Mouse (Mus musculus): ENCODE data around the gene Med24. TPM values are rescaled to one million over a fixed set of nuclear protein-coding genes. Genes with fewer than 3 reads are reported as not detected.
A peak's percentile ranks its signal among the peaks of the same experiment; 100 is the strongest.

The Med24 gene
- polyA plus RNA-seq, 1 experiment from 2014 or later = 73.9 TPM

DNA sequence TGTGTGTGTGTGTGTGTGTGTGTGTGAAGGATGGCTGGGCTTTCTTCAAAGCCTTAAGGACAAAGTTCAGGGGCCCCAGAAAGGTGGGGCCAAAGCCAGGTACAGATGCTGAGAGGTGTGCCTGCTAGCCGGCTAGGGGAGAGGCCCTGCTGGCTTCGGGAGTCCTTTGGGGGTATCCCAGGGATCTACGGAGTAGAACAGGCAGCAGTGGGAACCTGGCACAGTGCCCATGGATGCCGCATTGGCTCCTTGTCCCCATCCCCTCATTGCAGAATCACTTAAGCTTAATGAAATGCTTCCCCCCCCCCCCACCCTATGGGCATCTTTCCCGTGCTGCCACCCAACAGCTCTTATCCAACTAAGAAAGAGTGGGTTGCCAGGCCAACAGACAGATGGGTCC lies 20.5 kb upstream of the Med24 start:
- H3K27me3 ChIP-seq (replicated peaks; ENCODE audit: low read depth, poor library complexity, severe bottlenecking) = peaks cover 5% of the 10 kb centered on the region; the same call in 1 of the 2 replicates
- no peaks in the 10 kb centered on the region for H3K9me3 ChIP-seq
- H3K4me1 ChIP-seq = peaks cover 92% of the 10 kb centered on the region
- peak overlapping the region; percentile 52; the same call in 1 of the 2 replicates for H3K4me3 ChIP-seq
- no peak for DNase-seq (ENCODE audit: low spot score)
- peak overlapping the region; percentile 79 for H3K27ac ChIP-seq (replicated peaks)
- peaks cover 13% of the 10 kb centered on the region for H3K36me3 ChIP-seq (replicated peaks)
- 49% methylated on average over 5 of the region's 5 CpGs for WGBS

DNA sequence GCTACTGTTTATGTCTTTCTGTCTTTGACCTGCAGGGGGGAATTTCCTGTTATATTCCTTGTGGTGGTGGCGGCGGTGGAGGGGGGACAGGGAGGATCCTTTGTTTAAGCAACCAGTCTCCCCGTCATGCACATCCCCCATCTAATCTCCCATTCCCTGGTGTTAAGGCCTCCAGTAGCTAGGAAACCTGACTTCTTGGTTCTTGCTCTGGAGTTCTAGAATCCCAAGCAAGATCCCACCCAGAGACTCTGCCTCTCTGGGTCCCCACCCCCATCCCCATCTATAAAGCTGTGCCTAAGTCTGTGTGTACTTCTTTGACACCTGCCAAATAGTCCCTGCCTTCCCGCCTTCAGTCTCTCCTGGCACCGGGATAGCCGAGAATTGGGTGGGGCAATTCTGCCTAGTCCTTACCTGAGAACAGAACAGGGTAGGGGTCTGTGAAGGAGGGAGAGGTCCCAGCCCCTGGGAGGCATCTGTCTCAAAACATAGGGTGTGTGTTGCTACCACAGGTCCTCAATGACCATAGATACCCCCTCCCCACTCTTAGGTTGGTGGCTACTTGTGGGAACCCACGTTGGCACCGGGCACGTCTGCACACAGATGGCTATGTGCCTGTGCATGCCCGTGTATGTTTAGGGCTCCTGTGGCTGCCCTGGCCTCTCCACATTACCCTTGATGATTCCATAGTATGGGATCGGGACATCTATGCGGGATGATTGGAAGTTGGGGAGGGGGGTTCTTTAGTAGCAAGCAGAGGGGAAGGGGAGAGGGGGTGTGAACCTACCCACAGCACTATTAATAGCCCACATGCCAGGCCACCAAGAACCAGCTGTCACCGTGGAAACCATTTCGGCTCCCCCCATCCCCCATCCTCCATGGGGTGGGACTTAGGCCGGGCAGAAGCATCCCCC lies 19.5 kb upstream of the Med24 start:
- Histone ChIP-seq H3K4me1 (peaks cover 92% of the 10 kb centered on the region), H3K4me3 (peak overlapping the region; percentile 52), H3K27ac (replicated peaks) (peak overlapping the region; percentile 79), H3K27me3 (replicated peaks; ENCODE audit: low read depth, poor library complexity, severe bottlenecking) (peaks cover 5% of the 10 kb centered on the region; the same call in 1 of the 2 replicates), H3K36me3 (replicated peaks) (peaks cover 9% of the 10 kb centered on the region), H3K9me3 (no peaks in the 10 kb centered on the region)
- peak; percentile 52 for DNase-seq (ENCODE audit: low spot score)
- WGBS = 32% methylated on average over 15 of the region's 15 CpGs

DNA sequence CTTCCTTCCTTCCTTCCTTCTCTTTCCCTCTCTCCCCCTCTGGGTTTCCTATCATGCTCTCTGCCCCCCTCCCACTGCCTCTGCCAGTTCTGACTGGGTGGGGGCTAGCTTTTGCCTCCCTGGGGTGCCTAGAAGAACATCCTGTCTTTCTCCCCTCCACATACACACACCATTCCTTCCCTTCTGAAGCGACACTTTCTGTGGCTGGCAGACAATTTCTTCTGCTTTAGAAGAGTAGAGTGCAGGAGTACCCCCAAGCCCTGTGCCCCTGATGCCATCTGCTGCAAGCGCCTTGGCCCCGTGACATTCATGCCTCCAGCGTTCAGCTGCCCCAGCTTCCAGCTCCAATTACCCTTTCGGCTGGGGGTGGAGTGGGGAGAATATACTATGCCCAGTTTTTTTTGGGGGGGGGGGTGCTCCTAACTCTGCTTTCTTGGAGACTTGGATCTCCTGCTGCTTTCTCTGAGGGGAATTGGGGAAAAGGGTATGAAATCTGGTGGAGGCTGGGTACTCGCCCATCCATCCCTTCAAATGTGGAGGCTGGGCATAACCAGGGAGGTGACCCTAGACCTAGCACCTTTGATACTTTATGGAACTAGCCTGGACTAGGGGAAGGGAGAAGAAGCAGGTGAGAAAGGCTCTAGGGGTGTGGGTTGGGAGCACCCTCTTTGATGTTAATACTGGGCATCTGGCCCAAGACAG lies 18.7 kb upstream of the Med24 start:
- WGBS = 19% methylated on average over 6 of the region's 6 CpGs
- DNase-seq (ENCODE audit: low spot score) = no peak

DNA sequence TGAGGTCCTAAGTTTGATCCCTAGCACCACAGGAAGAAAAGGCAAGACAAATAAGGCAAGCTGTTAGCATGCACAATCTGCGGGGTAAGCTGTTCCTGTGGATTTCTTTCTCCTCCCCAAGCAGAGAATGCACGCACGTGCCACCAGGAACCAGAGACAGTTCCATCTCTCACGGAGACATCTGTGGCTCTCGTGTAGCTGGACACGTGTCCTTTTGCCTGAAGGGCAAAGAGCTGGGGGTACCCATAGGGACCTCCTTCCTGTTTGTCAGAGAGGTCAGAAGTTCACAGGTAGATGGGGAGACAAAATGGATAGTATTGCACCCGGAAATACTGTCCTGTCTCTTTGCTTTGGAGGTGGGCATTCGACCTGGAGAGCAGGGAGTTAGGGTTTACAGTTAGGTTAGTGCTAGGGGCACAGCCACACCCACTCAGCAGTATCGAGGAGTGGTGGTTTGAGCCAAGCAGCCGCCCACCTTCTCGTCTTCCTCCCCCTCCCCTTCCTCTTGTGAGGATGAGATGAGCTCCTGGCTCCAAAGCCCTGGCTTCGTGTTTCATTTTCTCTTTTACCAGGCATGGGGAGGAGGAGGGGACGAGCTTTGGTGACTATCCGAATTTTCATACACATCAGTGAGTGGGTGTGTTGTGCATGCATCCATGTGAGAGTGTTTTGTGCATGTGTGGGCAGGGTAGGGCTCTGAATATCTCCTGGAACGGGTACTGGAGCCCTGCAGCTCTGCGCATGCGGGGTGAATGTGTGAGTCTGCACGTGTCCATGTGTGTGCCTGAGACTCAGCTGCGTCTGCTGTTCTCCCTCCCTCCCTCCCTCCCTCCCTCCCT lies 17.8 kb upstream of the Med24 start:
- Histone ChIP-seq H3K27ac (replicated peaks) (peak overlapping the region; percentile 79), H3K9me3 (no peaks in the 10 kb centered on the region), H3K36me3 (replicated peaks) (no peaks in the 10 kb centered on the region), H3K4me1 (peaks cover 96% of the 10 kb centered on the region), H3K27me3 (replicated peaks; ENCODE audit: low read depth, poor library complexity, severe bottlenecking) (peaks cover 5% of the 10 kb centered on the region; the same call in 1 of the 2 replicates), H3K4me3 (peak overlapping the region; percentile 52)
- WGBS = 9% methylated on average over 19 of the region's 19 CpGs
- DNase-seq (ENCODE audit: low spot score) = peak; percentile 83

More for the DNA sequence above, 18.7 kb upstream of the Med24 start:
- H3K27ac ChIP-seq (replicated peaks) = peak overlapping the region; percentile 79
- H3K4me3 ChIP-seq = peak overlapping the region; percentile 52
- peaks cover 5% of the 10 kb centered on the region; the same call in 1 of the 2 replicates for H3K27me3 ChIP-seq (replicated peaks; ENCODE audit: low read depth, poor library complexity, severe bottlenecking)
- H3K9me3 ChIP-seq = no peaks in the 10 kb centered on the region
- H3K4me1 ChIP-seq = peaks cover 94% of the 10 kb centered on the region
- peaks cover under 1% of the 10 kb centered on the region; the same call in 1 of the 2 replicates for H3K36me3 ChIP-seq (replicated peaks)

DNA sequence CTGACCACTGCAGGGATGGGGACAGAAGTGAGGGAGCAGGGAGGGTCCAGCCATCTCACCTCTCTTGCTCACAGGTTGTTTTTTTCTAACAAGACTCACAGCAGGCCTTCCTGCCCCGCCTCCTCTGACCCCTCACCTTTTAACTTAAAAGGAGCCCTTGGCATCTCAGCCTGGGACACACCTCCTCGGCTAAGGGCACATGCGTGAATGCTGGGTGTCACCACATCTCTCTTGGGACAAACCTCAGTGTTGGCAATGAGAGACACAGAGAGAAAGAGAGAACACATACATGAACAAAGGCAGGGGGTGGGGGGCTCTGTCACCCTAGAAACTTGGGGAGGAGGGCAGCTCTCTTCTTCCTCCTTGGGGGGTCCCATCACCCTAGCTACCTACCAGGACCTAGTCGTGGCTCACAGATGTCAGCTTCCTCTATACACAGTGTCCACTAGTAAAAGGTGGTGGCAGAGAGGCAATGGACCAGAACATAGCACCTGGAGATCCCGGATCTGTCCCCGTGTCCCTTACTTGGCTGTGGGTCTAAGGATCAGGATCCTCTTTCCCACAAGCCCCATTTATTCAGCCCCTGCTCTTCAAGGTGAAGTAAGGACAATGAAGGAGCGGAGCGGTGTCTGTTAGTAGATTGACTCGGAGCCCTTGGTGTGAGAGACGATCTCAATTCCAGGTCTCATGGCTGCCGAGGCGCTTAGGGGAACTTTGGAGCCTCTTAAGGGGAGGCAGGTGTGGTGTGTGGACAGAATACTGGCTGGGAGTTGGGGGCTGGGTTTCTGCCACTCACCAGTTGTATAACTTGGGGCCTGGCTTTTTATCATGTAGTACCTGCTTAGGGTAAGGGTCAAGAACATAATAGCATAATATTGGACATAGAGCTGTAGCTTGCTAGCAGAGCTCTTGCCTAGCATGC lies 17.0 kb upstream of the Med24 start:
- DNase-seq (ENCODE audit: low spot score) = no peak
- 52% methylated on average over 12 of the region's 12 CpGs for whole genome bisulfite sequencing
- Histone ChIP-seq H3K27ac (replicated peaks) (peak overlapping the region; percentile 79), H3K4me3 (peak overlapping the region; percentile 52), H3K27me3 (replicated peaks; ENCODE audit: low read depth, poor library complexity, severe bottlenecking) (peaks cover 5% of the 10 kb centered on the region; the same call in 1 of the 2 replicates), H3K9me3 (no peaks in the 10 kb centered on the region), H3K36me3 (replicated peaks) (no peaks in the 10 kb centered on the region), H3K4me1 (peaks cover 99% of the 10 kb centered on the region)

DNA sequence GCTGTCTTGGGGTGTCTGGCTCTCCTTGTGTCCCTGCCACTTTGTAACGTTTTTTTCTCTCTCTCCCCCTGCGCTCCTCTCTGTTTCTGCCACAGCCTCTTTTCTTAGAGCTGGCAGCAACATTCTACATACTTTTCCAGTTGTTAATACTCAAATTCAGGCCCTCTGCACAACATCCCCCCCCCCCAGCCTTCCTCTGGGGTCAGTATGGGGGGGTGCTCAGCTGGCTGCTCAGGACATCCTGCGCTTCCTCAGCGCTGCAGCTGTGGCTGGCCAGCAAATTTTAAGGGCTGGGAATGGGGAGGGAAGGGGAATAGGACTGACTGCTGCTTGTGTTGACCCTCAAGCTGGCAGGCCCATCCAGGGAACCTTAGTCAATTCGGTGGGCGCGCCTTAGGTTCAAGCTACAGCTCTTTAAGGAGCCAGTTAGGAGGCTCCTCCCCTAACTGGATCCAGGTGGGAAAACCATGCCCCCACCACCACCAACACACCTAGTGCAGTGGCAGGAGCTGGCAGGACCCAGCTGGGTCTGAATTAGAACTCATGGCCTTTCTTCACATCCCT lies 15.3 kb upstream of the Med24 start:
- H3K27me3 ChIP-seq (replicated peaks; ENCODE audit: low read depth, poor library complexity, severe bottlenecking) = peaks cover 2% of the 10 kb centered on the region; the same call in 1 of the 2 replicates
- H3K4me1 ChIP-seq = peaks cover 98% of the 10 kb centered on the region
- no peaks in the 10 kb centered on the region for H3K36me3 ChIP-seq (replicated peaks)
- H3K27ac ChIP-seq (replicated peaks) = peak overlapping the region; percentile 97
- H3K9me3 ChIP-seq = no peaks in the 10 kb centered on the region
- DNase-seq (ENCODE audit: low spot score) = no peak
- WGBS = 39% methylated on average over 7 of the region's 7 CpGs
- H3K4me3 ChIP-seq = peak overlapping the region; percentile 90

DNA sequence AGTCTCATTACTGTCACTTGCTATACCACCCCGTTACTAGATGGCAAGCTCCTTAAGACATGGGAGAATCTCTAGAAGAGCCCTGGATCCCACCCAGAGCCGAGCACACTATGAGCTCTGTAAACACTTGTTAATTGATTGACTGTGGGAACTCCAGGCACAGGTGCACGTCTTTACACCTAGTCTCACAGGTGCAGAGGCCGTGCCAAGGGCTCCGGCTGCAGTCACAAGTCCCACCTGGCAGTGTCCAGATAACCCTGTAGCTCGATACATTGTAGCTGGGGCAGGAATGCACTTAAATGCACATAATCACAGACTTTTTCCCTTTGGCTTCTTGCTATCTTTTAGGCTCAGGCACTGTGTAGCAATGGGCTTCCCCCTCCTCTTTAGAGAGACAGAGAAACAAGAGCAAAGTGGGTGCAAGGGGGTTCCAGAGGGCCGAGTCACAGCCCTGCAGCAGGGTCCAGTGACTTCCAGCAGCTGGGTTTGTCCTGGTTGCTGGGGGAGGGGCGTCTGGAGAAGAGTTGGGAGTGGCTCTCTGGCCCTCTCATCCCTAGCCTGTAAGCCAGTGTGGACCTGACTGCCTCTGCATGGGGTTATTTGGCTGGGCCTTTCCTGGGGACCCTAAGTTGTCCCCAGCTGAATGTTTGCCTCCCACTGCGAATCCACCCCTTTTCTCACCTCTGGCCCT lies 14.6 kb upstream of the Med24 start:
- WGBS = 10% methylated on average over 9 of the region's 9 CpGs
- no peaks in the 10 kb centered on the region for H3K36me3 ChIP-seq (replicated peaks)
- peak overlapping the region; percentile 97 for H3K27ac ChIP-seq (replicated peaks)
- peak overlapping the region; percentile 90 for H3K4me3 ChIP-seq
- peaks cover 5% of the 10 kb centered on the region; the same call in 1 of the 2 replicates for H3K27me3 ChIP-seq (replicated peaks; ENCODE audit: low read depth, poor library complexity, severe bottlenecking)
- peaks cover 95% of the 10 kb centered on the region for H3K4me1 ChIP-seq
- no peaks in the 10 kb centered on the region for H3K9me3 ChIP-seq
- DNase-seq (ENCODE audit: low spot score) = peak; percentile 73

DNA sequence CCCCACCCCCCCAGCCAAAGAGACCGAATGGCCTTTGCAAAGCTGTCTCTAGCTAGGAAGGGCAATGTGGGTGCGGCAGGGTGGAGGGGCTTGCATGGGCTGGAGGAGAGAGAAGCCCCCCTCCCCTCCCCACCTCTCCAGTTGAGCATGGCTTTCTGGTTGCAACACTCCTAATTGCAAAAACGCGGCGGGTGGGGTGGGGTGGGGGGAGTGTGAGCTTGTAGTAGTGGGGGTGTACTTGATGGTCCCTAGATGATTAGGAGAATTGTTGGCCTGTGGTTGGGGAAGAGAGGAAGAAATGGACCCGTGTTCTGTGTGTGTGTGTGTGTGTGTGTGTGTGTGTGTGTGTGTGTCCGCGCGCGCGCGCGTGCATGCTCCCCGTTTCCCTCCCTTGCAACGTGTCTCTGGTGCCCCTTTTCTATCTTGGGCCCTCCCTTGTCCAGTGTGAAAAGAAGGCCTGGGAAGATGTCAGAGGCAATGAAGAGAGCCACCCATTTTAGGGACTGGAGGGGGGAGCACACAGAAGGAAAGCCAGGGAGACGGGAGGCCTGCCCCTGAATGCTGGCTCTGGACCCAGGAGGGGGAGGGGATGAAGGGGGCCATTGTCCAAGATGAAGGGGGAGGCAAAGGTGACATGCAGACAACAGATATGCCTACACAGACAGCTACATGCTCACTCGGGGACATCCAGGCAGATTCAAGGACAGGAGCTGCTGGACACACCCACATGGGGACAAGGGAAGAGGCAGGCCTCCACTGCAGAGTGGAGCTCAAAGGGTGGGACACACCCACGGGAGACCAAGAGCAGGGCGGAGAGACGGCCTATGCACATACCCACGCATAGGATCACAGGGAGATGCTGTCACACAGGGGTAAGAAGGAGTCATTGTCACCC lies 13.4 kb upstream of the Med24 start:
- 6% methylated on average over 21 of the region's 21 CpGs for WGBS
- Histone ChIP-seq H3K4me1 (peaks cover 88% of the 10 kb centered on the region), H3K27ac (replicated peaks) (peak overlapping the region; percentile 97), H3K9me3 (no peaks in the 10 kb centered on the region), H3K4me3 (peak overlapping the region; percentile 90), H3K36me3 (replicated peaks) (no peaks in the 10 kb centered on the region), H3K27me3 (replicated peaks; ENCODE audit: low read depth, poor library complexity, severe bottlenecking) (peaks cover 10% of the 10 kb centered on the region; the same call in 1 of the 2 replicates)
- DNase-seq (ENCODE audit: low spot score) = peak; percentile 39

DNA sequence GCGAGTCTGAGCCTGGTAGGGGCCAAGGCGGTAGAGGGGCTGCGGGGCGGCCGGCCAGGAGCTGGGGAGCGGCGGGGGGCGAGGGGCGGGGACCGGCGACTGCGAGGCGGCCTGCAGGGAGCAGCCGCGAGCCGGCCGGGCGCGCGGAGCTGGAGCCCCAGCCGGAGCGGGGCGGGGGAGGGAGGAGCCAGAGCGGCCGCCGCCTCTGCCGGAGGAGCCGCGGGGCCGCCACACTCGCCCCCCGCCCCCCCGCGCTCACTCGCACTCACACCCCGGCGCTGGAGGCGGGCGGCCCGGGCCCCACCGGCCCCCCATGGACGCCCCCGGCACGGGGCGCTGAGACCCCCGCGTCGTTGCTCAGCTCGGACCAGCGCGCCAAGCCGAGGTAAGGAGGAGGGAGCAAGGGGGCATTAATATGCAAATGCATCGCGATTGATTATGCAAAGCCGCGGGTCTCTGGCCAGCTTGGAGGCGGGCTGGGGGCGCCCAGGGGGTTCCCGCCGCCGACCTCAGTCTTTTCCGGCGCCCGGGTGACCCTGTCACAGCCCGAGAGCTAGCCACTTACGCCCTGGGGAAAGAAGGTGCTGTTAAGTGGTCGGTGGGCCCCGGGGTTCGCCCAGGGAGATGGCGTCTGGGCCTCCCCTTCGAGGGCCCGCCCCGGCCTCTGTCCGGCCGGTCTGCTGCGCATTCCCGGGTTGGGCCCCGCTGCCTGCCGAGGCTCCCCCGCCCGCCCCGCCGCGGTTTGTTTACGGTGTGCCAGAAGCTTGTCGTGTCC lies 12.6 kb upstream of the Med24 start:
- H3K4me1 ChIP-seq = peaks cover 79% of the 10 kb centered on the region
- WGBS = under 1% methylated on average over 86 of the region's 86 CpGs
- peak overlapping the region; percentile 90 for H3K4me3 ChIP-seq
- H3K36me3 ChIP-seq (replicated peaks) = no peaks in the 10 kb centered on the region
- peak; percentile 89 for DNase-seq (ENCODE audit: low spot score)
- peaks cover 10% of the 10 kb centered on the region; the same call in 1 of the 2 replicates for H3K27me3 ChIP-seq (replicated peaks; ENCODE audit: low read depth, poor library complexity, severe bottlenecking)
- H3K27ac ChIP-seq (replicated peaks) = peak overlapping the region; percentile 97
- no peaks in the 10 kb centered on the region for H3K9me3 ChIP-seq

Data from embryonic facial prominence, embryonic 10.5 days (tissue).